Mouse (Mus musculus): Measurements from ENCODE around the gene Nkx1-1.

GRCm38 (mm10) chr5:33464390-33464789, 30.6 kb upstream of the Nkx1-1 start:
- TF ChIP-seq CTCF (IDR thresholded peaks at IDR 0.05; ENCODE audit: extremely low read depth, insufficient read depth, insufficient read length, insufficient replicate concordance) (no peak), POLR2A (IDR thresholded peaks at IDR 0.05; ENCODE audit: low read depth, low read length) (no peak)

Measured in spleen, adult 2 months (tissue).